In the genomic region with DNA sequence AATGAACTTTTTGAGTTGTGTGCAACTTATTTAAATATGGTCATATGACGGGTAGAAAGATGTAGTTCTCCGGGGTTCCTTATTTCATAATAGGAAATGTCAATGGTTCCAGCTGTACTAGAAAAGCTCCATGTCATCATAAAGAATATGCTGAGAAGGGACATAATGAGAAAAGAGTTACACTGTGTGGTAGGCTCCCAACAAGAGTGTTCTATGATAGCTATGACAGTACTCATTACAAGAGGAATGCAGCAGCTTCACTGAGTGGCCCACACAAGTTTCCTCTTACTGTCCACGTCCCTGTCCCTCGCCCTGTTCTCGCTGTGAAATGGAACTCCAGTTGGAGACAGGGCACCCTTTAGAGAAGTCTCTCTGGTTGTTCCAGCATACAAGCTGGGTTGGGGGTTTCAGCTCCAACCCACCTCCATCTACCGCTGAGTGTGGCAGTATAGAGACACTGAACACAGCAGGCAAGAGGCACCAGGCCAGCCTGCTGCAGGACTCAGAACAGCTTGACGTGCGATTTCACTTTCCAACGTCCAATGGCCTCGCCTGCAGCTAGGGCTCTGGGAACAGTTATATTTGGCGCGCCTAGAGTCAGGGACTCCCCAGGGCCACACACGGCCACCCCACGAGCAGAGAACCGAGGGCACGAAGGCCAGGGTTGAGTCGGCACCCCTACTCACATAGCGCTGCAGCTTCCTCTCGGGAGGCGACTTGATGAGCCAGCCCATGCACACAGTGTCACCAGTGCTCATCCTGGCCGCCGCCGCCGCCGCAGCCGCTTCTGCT, we compare ENCODE assay signal across 8 mouse cellular contexts. TPM values are rescaled to one million over a fixed set of nuclear protein-coding genes. Genes with fewer than 3 reads are reported as not detected.
DNase-seq lines count a peak whose midpoint lies in the region; ATAC-seq lines count a peak whose summit lies in the region.

No protein-coding gene starts in this region.

- WGBS in forebrain, embryonic 11.5 days = 30% methylated on average over 23 of the region's 26 CpGs
- WGBS in hindbrain, embryonic 11.5 days = 26% methylated on average over 26 of the region's 26 CpGs
- WGBS in limb, embryonic 10.5 days = 25% methylated on average over 26 of the region's 26 CpGs
- WGBS in midbrain, embryonic 13.5 days = 37% methylated on average over 26 of the region's 26 CpGs

- H3K27ac ChIP-seq in brown adipose tissue, adult 24 weeks (replicated peaks; ENCODE audit: low read depth, low read length) = peak overlapping the region; percentile 54; the same call in 1 of the 2 replicates
- no peak overlapping the region for H3K27ac ChIP-seq in forebrain, embryonic 11.5 days (ENCODE audit: low read depth, low read length)
- no peak overlapping the region for H3K27ac ChIP-seq in hindbrain, embryonic 11.5 days (ENCODE audit: low read depth, low read length)
- H3K27ac ChIP-seq in limb, embryonic 10.5 days = peak overlapping the region; percentile 58; the same call in 1 of the 2 replicates
- H3K27ac ChIP-seq in midbrain, embryonic 13.5 days = no peak overlapping the region

- peak overlapping the region; percentile 36; the same call in 1 of the 2 replicates for H3K9ac ChIP-seq in forebrain, embryonic 11.5 days (ENCODE audit: low read length)
- no peak overlapping the region for H3K9ac ChIP-seq in hindbrain, embryonic 11.5 days (ENCODE audit: low read depth, low read length)
- H3K9ac ChIP-seq in midbrain, embryonic 13.5 days (replicated peaks) = peak overlapping the region; percentile 59

- H3K4me2 ChIP-seq in forebrain, embryonic 11.5 days (ENCODE audit: low read depth, low read length, severe bottlenecking) = peak overlapping the region; percentile 51
- peak overlapping the region; percentile 36 for H3K4me2 ChIP-seq in hindbrain, embryonic 11.5 days (replicated peaks; ENCODE audit: low read depth, low read length)
- peak overlapping the region; percentile 59 for H3K4me2 ChIP-seq in midbrain, embryonic 13.5 days (replicated peaks)

- H3K4me1 ChIP-seq in brown adipose tissue, adult 24 weeks (ENCODE audit: control insufficient read depth, insufficient read depth, insufficient read length, low read length) = no peaks in the 10 kb centered on the region
- H3K4me1 ChIP-seq in forebrain, embryonic 11.5 days (replicated peaks; ENCODE audit: control insufficient read depth, insufficient read depth, low read length) = no peaks in the 10 kb centered on the region
- H3K4me1 ChIP-seq in hindbrain, embryonic 11.5 days (replicated peaks; ENCODE audit: control insufficient read depth, insufficient read depth, low read length) = no peaks in the 10 kb centered on the region
- no peaks in the 10 kb centered on the region for H3K4me1 ChIP-seq in limb, embryonic 10.5 days
- H3K4me1 ChIP-seq in midbrain, embryonic 13.5 days (replicated peaks) = no peaks in the 10 kb centered on the region

- DNase-seq in right cerebral cortex, adult 18-20 months = peak; percentile 11
- no peak for DNase-seq in right cerebral cortex, postnatal 25 days
- DNase-seq in forebrain, embryonic 11.5 days (ENCODE audit: low spot score) = peak; percentile 57
- DNase-seq in hindbrain, embryonic 11.5 days (ENCODE audit: low spot score) = peak; percentile 16
- peak; percentile 37 for DNase-seq in limb, embryonic 10.5 days (ENCODE audit: low spot score)
- peak; percentile 3 for DNase-seq in testis, postnatal 14 days (ENCODE audit: low spot score)

- peak; percentile 60; the same call in 1 of the 2 replicates for ATAC-seq in forebrain, embryonic 11.5 days (replicated peaks; ENCODE audit: low FRiP score)
- ATAC-seq in hindbrain, embryonic 11.5 days (ENCODE audit: low FRiP score) = peak; percentile 68
- peak; percentile 94 for ATAC-seq in midbrain, embryonic 13.5 days

- no peaks in the 10 kb centered on the region for H3K36me3 ChIP-seq in forebrain, embryonic 11.5 days (ENCODE audit: control insufficient read depth, insufficient read depth, low read length)
- H3K36me3 ChIP-seq in hindbrain, embryonic 11.5 days (ENCODE audit: control insufficient read depth, insufficient read depth, low read length) = no peaks in the 10 kb centered on the region
- no peaks in the 10 kb centered on the region for H3K36me3 ChIP-seq in limb, embryonic 10.5 days
- H3K36me3 ChIP-seq in midbrain, embryonic 13.5 days = no peaks in the 10 kb centered on the region

- no peaks in the 10 kb centered on the region for H3K9me3 ChIP-seq in forebrain, embryonic 11.5 days (ENCODE audit: control insufficient read depth, low read length)
- H3K9me3 ChIP-seq in hindbrain, embryonic 11.5 days (ENCODE audit: control insufficient read depth, low read length) = no peaks in the 10 kb centered on the region
- H3K9me3 ChIP-seq in limb, embryonic 10.5 days (replicated peaks) = no peaks in the 10 kb centered on the region
- H3K9me3 ChIP-seq in midbrain, embryonic 13.5 days = no peaks in the 10 kb centered on the region

- H3K4me3 ChIP-seq in brown adipose tissue, adult 24 weeks (ENCODE audit: insufficient read depth, low read depth, low read length) = peak overlapping the region; percentile 84
- H3K4me3 ChIP-seq in forebrain, embryonic 11.5 days (ENCODE audit: low read depth, low read length) = peak overlapping the region; percentile 37
- peak overlapping the region; percentile 39 for H3K4me3 ChIP-seq in hindbrain, embryonic 11.5 days (ENCODE audit: low read depth, low read length)
- peak overlapping the region; percentile 56 for H3K4me3 ChIP-seq in limb, embryonic 10.5 days
- peak overlapping the region; percentile 51 for H3K4me3 ChIP-seq in midbrain, embryonic 13.5 days (replicated peaks)

- no peaks in the 10 kb centered on the region for H3K27me3 ChIP-seq in forebrain, embryonic 11.5 days (ENCODE audit: control insufficient read depth, insufficient read depth, low read length)
- no peaks in the 10 kb centered on the region for H3K27me3 ChIP-seq in hindbrain, embryonic 11.5 days (ENCODE audit: control insufficient read depth, insufficient read depth, low read length)
- no peaks in the 10 kb centered on the region for H3K27me3 ChIP-seq in limb, embryonic 10.5 days (ENCODE audit: low read depth, poor library complexity, severe bottlenecking)
- H3K27me3 ChIP-seq in midbrain, embryonic 13.5 days = no peaks in the 10 kb centered on the region

RNA-seq across cellular contexts. Expression of a gene that starts 1.1 kb away (rescaled TPM):
- polyA plus RNA-seq in brown adipose tissue, adult 24 weeks (2012; ENCODE audit: insufficient read depth, insufficient read length, missing spikeins) = 0.71 and 1.3 TPM in 2 replicates
- 1.1 and 1.2 TPM in 2 replicates for polyA plus RNA-seq in forebrain, embryonic 11.5 days (2014; fragmentation: Nextera tagmentation; extraction: Ambion mirVana)
- polyA plus RNA-seq in hindbrain, embryonic 11.5 days (2014; fragmentation: Nextera tagmentation; extraction: Ambion mirVana) = 0.81 and 1.5 TPM in 2 replicates
- polyA plus RNA-seq in limb, embryonic 10.5 days (2016; fragmentation: Nextera tagmentation; extraction: Ambion mirVana) = 0.46 and 0.65 TPM in 2 replicates
- 1.2 and 1.7 TPM in 2 replicates for polyA plus RNA-seq in midbrain, embryonic 13.5 days (2015; fragmentation: Nextera tagmentation; extraction: Ambion mirVana)

RNA-seq across cellular contexts. Expression of a gene that starts 11.5 kb away (rescaled TPM):
- 16.1 and 29.9 TPM in 2 replicates for polyA plus RNA-seq in brown adipose tissue, adult 24 weeks (2012; ENCODE audit: insufficient read depth, insufficient read length, missing spikeins)
- polyA plus RNA-seq in forebrain, embryonic 11.5 days (2014; fragmentation: Nextera tagmentation; extraction: Ambion mirVana) = 163 and 177 TPM in 2 replicates
- 117 and 123 TPM in 2 replicates for polyA plus RNA-seq in hindbrain, embryonic 11.5 days (2014; fragmentation: Nextera tagmentation; extraction: Ambion mirVana)
- 212 and 261 TPM in 2 replicates for polyA plus RNA-seq in limb, embryonic 10.5 days (2016; fragmentation: Nextera tagmentation; extraction: Ambion mirVana)
- polyA plus RNA-seq in midbrain, embryonic 13.5 days (2015; fragmentation: Nextera tagmentation; extraction: Ambion mirVana) = 84.7 and 101 TPM in 2 replicates

RNA-seq across cellular contexts. Expression of a gene that starts 46.6 kb away (rescaled TPM):
- 53.7 and 57.8 TPM in 2 replicates for polyA plus RNA-seq in brown adipose tissue, adult 24 weeks (2012; ENCODE audit: insufficient read depth, insufficient read length, missing spikeins)
- polyA plus RNA-seq in forebrain, embryonic 11.5 days (2014; fragmentation: Nextera tagmentation; extraction: Ambion mirVana) = 20.7 and 21.9 TPM in 2 replicates
- polyA plus RNA-seq in hindbrain, embryonic 11.5 days (2014; fragmentation: Nextera tagmentation; extraction: Ambion mirVana) = 25.0 and 28.0 TPM in 2 replicates
- polyA plus RNA-seq in limb, embryonic 10.5 days (2016; fragmentation: Nextera tagmentation; extraction: Ambion mirVana) = 19.9 and 23.2 TPM in 2 replicates
- 16.1 and 18.5 TPM in 2 replicates for polyA plus RNA-seq in midbrain, embryonic 13.5 days (2015; fragmentation: Nextera tagmentation; extraction: Ambion mirVana)

Comparison
In these comparisons a context has a peak if more than half of its experiments do, and no peak if none do; other contexts are left out.
1. H3K27ac ChIP-seq: peak in brown adipose tissue, adult 24 weeks (single experiment) and limb, embryonic 10.5 days (single experiment); none in forebrain, embryonic 11.5 days (single experiment), hindbrain, embryonic 11.5 days (single experiment) and midbrain, embryonic 13.5 days (single experiment).
2. Peak in every context shown above with its lines, with median percentiles within 50 percentile points of each other: H3K4me3 ChIP-seq, ATAC-seq and H3K4me2 ChIP-seq.